Mouse (Mus musculus) liver, adult 2 months (tissue): ENCODE results near the gene Chrne.

Source experiments
- CTCF ChIP-seq: fragments of 200-500 bp; IDR thresholded peaks from 2 replicates; pipeline ENCODE4 v1.5.1; 2011; ENCODE audit warnings: low read depth, low read length, control low read depth
- POLR2A ChIP-seq: fragments of 200-500 bp; IDR thresholded peaks from 2 replicates; pipeline ENCODE4 v1.6.1; 2011; ENCODE audit warnings: low read length, control low read depth; ENCODE audit not compliant: insufficient read depth; ENCODE audit errors: extremely low read depth

DNA sequence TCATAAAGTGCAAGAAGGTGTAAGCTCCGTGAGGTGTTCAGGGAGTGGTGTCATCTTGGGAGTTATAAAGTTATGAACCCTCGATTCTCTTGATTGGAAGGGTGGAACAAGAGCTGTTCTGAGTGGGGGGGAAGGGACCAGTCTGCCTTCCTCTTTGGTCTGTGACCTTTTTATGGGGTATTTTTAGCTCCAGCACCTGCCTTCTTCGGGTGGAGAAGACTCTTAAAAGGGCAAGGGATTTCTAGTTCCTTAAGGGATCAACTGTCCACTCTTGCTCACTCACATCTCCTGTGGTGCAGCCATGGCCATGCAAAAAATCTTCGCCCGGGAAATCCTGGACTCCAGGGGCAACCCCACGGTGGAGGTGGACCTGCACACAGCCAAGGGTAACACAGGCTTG is 38.6 kb upstream of the Chrne start:
- TF ChIP-seq CTCF (no peak), POLR2A (no peak)
